Mouse (Mus musculus): ENCODE results near the gene Igf1. TPM values are rescaled to one million over a fixed set of nuclear protein-coding genes. Genes with fewer than 3 reads are reported as not detected.
A peak's percentile ranks its signal among the peaks of the same experiment; 100 is the strongest.

The Igf1 gene
- total and polyA plus RNA-seq, 2 experiments from 2014 or later = 10.0 to 23.4 TPM

GRCm38 (mm10) chr10:87844917-87845552, 13.0 kb upstream of the Igf1 start:
- no peak for TF ChIP-seq CTCF (IDR thresholded peaks at IDR 0.05; ENCODE audit: low read depth)
- Histone ChIP-seq H3K4me3 (ENCODE audit: low read depth, low read length) (no peak overlapping the region), H3K4me2 (ENCODE audit: low read depth, low read length) (no peak overlapping the region), H3K4me1 (ENCODE audit: control insufficient read depth, insufficient read depth) (no peaks in the 10 kb centered on the region), H3K9me3 (replicated peaks; ENCODE audit: control insufficient read depth, low read length) (no peaks in the 10 kb centered on the region), H3K27ac (ENCODE audit: low read depth) (no peak overlapping the region), H3K36me3 (replicated peaks; ENCODE audit: control insufficient read depth, insufficient read depth, low read length) (no peaks in the 10 kb centered on the region), H3K27me3 (ENCODE audit: control insufficient read depth, insufficient read depth, low read length) (no peaks in the 10 kb centered on the region), H3K9ac (replicated peaks; ENCODE audit: low read depth, low read length) (no peak overlapping the region)
- ATAC-seq (ENCODE audit: insufficient read depth, low read depth) = no peak
- DNase-seq (ENCODE audit: low spot score) = no peak
- 39% methylated on average over 8 of the region's 8 CpGs for WGBS

DNA sequence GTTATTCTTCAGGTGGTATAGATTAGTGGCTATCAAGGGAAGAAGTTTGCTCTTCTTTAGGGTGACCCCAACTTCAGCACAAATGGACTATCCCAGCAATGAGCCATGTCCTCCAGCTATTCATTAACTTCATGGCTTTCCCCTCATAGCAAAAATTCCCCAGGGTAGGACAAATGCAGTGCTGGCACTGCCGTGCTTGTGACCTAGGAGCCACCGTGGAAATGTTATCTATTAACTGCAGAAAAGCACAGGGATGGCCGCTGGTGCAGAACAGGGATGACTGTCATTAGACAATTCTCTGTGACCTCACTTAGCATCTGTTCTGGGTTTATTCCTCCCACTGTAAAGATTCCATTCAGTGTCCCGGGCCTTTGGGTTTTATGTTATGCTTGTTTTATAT, 10.2 kb upstream of the Igf1 start:
- no peak for TF ChIP-seq EP300 (IDR thresholded peaks at IDR 0.05; ENCODE audit: low read depth)
- TF ChIP-seq CTCF (IDR thresholded peaks at IDR 0.05; ENCODE audit: low read depth) = no peak
- ATAC-seq (ENCODE audit: insufficient read depth, low read depth) = no peak
- H3K9ac ChIP-seq (replicated peaks; ENCODE audit: low read depth, low read length) = no peak overlapping the region
- H3K27me3 ChIP-seq (ENCODE audit: control insufficient read depth, insufficient read depth, low read length) = no peaks in the 10 kb centered on the region
- 49% methylated on average over 4 of the region's 4 CpGs for whole genome bisulfite sequencing
- no peak for DNase-seq (ENCODE audit: low spot score)
- no peak overlapping the region for H3K27ac ChIP-seq (ENCODE audit: low read depth)
- H3K36me3 ChIP-seq (replicated peaks; ENCODE audit: control insufficient read depth, insufficient read depth, low read length) = no peaks in the 10 kb centered on the region
- no peak overlapping the region for H3K4me3 ChIP-seq (ENCODE audit: low read depth, low read length)
- H3K4me2 ChIP-seq (ENCODE audit: low read depth, low read length) = no peak overlapping the region
- no peaks in the 10 kb centered on the region for H3K9me3 ChIP-seq (replicated peaks; ENCODE audit: control insufficient read depth, low read length)
- no peaks in the 10 kb centered on the region for H3K4me1 ChIP-seq (ENCODE audit: control insufficient read depth, insufficient read depth)

DNA sequence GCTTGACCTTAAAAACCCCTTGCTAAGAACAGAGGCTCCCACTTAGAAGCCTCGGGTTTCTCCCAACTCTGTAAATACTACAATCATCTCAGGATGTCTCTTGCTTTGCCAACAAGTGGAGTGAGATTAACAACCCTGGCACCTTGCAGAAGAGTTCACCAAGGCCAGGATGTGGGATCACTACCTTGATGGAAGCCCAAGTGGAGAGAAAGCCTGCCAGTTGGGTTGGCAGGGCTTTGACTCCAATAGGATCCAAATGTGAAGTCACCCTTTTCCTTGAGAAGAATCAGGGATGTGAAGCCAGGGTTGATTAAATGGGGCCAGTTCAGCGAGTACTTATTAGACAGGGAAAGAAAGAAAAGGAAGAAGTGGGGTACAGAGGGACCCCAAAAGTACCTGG, 9.6 kb upstream of the Igf1 start:
- no peaks in the 10 kb centered on the region for H3K4me1 ChIP-seq (ENCODE audit: control insufficient read depth, insufficient read depth)
- no peak overlapping the region for H3K4me3 ChIP-seq (ENCODE audit: low read depth, low read length)
- H3K4me2 ChIP-seq (ENCODE audit: low read depth, low read length) = no peak overlapping the region
- no peak for ATAC-seq (ENCODE audit: insufficient read depth, low read depth)
- no peak overlapping the region for H3K9ac ChIP-seq (replicated peaks; ENCODE audit: low read depth, low read length)
- no peaks in the 10 kb centered on the region for H3K9me3 ChIP-seq (replicated peaks; ENCODE audit: control insufficient read depth, low read length)
- no peak for DNase-seq (ENCODE audit: low spot score)
- no peaks in the 10 kb centered on the region for H3K36me3 ChIP-seq (replicated peaks; ENCODE audit: control insufficient read depth, insufficient read depth, low read length)
- no peaks in the 10 kb centered on the region for H3K27me3 ChIP-seq (ENCODE audit: control insufficient read depth, insufficient read depth, low read length)
- WGBS = 49% methylated on average over 2 of the region's 2 CpGs
- TF ChIP-seq CTCF (IDR thresholded peaks at IDR 0.05; ENCODE audit: low read depth) = no peak
- no peak for TF ChIP-seq EP300 (IDR thresholded peaks at IDR 0.05; ENCODE audit: low read depth)
- H3K27ac ChIP-seq (ENCODE audit: low read depth) = no peak overlapping the region

GRCm38 (mm10) chr10:87851492-87851891, 6.6 kb upstream of the Igf1 start:
- Histone ChIP-seq H3K4me2 (ENCODE audit: low read depth, low read length) (no peak overlapping the region), H3K27me3 (ENCODE audit: control insufficient read depth, insufficient read depth, low read length) (no peaks in the 10 kb centered on the region), H3K4me3 (ENCODE audit: low read depth, low read length) (no peak overlapping the region), H3K9ac (replicated peaks; ENCODE audit: low read depth, low read length) (no peak overlapping the region), H3K36me3 (replicated peaks; ENCODE audit: control insufficient read depth, insufficient read depth, low read length) (no peaks in the 10 kb centered on the region), H3K9me3 (replicated peaks; ENCODE audit: control insufficient read depth, low read length) (no peaks in the 10 kb centered on the region), H3K27ac (ENCODE audit: low read depth) (no peak overlapping the region), H3K4me1 (ENCODE audit: control insufficient read depth, insufficient read depth) (peaks cover 13% of the 10 kb centered on the region)
- ATAC-seq (ENCODE audit: insufficient read depth, low read depth) (no peak), DNase-seq (ENCODE audit: low spot score) (no peak)
- WGBS = 43% methylated on average over 3 of the region's 3 CpGs
- TF ChIP-seq CTCF (IDR thresholded peaks at IDR 0.05; ENCODE audit: low read depth) = no peak
- no peak for TF ChIP-seq EP300 (IDR thresholded peaks at IDR 0.05; ENCODE audit: low read depth)

GRCm38 (mm10) chr10:87854408-87854807, 3.7 kb upstream of the Igf1 start:
- H3K4me1 ChIP-seq (ENCODE audit: control insufficient read depth, insufficient read depth) = peaks cover 34% of the 10 kb centered on the region
- peak overlapping the region; percentile 6; the same call in 1 of the 2 replicates for H3K4me2 ChIP-seq (ENCODE audit: low read depth, low read length)
- no peak for TF ChIP-seq EP300 (IDR thresholded peaks at IDR 0.05; ENCODE audit: low read depth)
- peak; percentile 73 for TF ChIP-seq CTCF (IDR thresholded peaks at IDR 0.05; ENCODE audit: low read depth)
- no peak overlapping the region for H3K27ac ChIP-seq (ENCODE audit: low read depth)
- 4% methylated on average over 5 of the region's 5 CpGs for WGBS
- peak; percentile 25 for DNase-seq (ENCODE audit: low spot score)
- H3K9me3 ChIP-seq (replicated peaks; ENCODE audit: control insufficient read depth, low read length) = no peaks in the 10 kb centered on the region
- no peaks in the 10 kb centered on the region for H3K27me3 ChIP-seq (ENCODE audit: control insufficient read depth, insufficient read depth, low read length)
- no peak overlapping the region for H3K4me3 ChIP-seq (ENCODE audit: low read depth, low read length)
- no peak overlapping the region for H3K9ac ChIP-seq (replicated peaks; ENCODE audit: low read depth, low read length)
- no peak for ATAC-seq (ENCODE audit: insufficient read depth, low read depth)
- no peaks in the 10 kb centered on the region for H3K36me3 ChIP-seq (replicated peaks; ENCODE audit: control insufficient read depth, insufficient read depth, low read length)

Measured in heart, postnatal 0 days (tissue).